Mouse (Mus musculus) embryonic fibroblast, embryonic 13.5 days (primary cell): Measurements from ENCODE around the gene Sh3d19.
"Not testable (repeated sequence)": the region's sequence is repeated elsewhere in the genome, so short reads cannot be mapped to it uniquely, and the experiment has no call there.

ENCODE experiments used
- CTCF ChIP-seq: IDR thresholded peaks from 2 replicates; pipeline ENCODE4 v1.5.1; 2011; ENCODE audit warnings: mild to moderate bottlenecking, control low read depth, low read length, moderate library complexity, borderline replicate concordance; ENCODE audit not compliant: insufficient read depth
- POLR2A ChIP-seq: IDR thresholded peaks from 2 replicates; pipeline ENCODE4 v1.6.1; 2011; ENCODE audit warnings: low read depth, mild to moderate bottlenecking, control low read depth, low read length, moderate library complexity

GRCm38 (mm10) chr3:86104433-86104832 lies 133.5 kb downstream of the Sh3d19 start:
- TF ChIP-seq CTCF, POLR2A: not testable (repeated sequence)
